Mouse (Mus musculus) neural tube, embryonic 14.5 days (tissue): ENCODE data around the gene Fam13c. TPM values are rescaled to one million over a fixed set of nuclear protein-coding genes. Genes with fewer than 3 reads are reported as not detected.

Experiments used
- ATAC-seq: fragments of 200-750 bp; cut with Nextera tagmentation; 2 replicates; pipeline ENCODE4 v1.8.0; 2017; ENCODE audit warnings: low read depth, mild to moderate bottlenecking, moderate TSS enrichment, moderate library complexity
- H3K27ac ChIP-seq: fragments of 300-500 bp; sonication (generic); 2 replicates; pipeline ENCODE4 v1.5.1; 2014; ENCODE audit warnings: low read depth, mild to moderate bottlenecking, control low read depth, low read length, moderate library complexity, mixed read lengths
- H3K27me3 ChIP-seq: fragments of 300-500 bp; sonication (generic); 2 replicates; pipeline ENCODE4 v1.6.1; 2014; ENCODE audit warnings: low read length; ENCODE audit not compliant: control insufficient read depth, insufficient read depth
- H3K36me3 ChIP-seq: fragments of 300-500 bp; sonication (generic); 2 replicates; pipeline ENCODE4 v1.6.1; 2014; ENCODE audit warnings: low read length, mixed read lengths; ENCODE audit not compliant: control insufficient read depth, insufficient read depth
- H3K4me1 ChIP-seq: fragments of 300-500 bp; sonication (generic); 2 replicates; pipeline ENCODE4 v1.6.1; 2014; ENCODE audit warnings: low read length; ENCODE audit not compliant: control insufficient read depth, insufficient read depth
- H3K4me2 ChIP-seq: fragments of 300-500 bp; sonication (generic); 2 replicates; pipeline ENCODE4 v1.6.1; 2014; ENCODE audit warnings: mild to moderate bottlenecking, low read depth, low read length, control low read depth
- H3K4me3 ChIP-seq: fragments of 300-500 bp; sonication (generic); 2 replicates; pipeline ENCODE4 v1.5.1; 2014; ENCODE audit warnings: low read depth, low read length, control low read depth, mixed read lengths
- H3K9ac ChIP-seq: fragments of 300-500 bp; sonication (generic); replicated peaks from 2 replicates; pipeline ENCODE4 v1.6.1; 2014; ENCODE audit warnings: low read depth, mild to moderate bottlenecking, control low read depth, low read length, mixed read lengths
- H3K9me3 ChIP-seq: fragments of 300-500 bp; sonication (generic); 2 replicates; pipeline ENCODE4 v1.6.1; 2016; ENCODE audit warnings: low read length; ENCODE audit not compliant: control insufficient read depth
- WGBS: fragments of 180-500 bp; shearing (Covaris S2); extraction: QIAGEN DNeasy Blood & Tissue Kit; methylation state at CpG from one replicate; pipeline ENCODE4 v1.1.7; 2014; 5-methylcytosine and 5-hydroxymethylcytosine counted together
- polyA plus RNA-seq: library from polyadenylated mRNA; unstranded; fragments of >200 nt; fragmentation: Nextera tagmentation; extraction: Ambion mirVana; gene quantifications from 2 replicates; pipeline ENCODE4 v1.2.1, GENCODE M21; 2014

The Fam13c gene
- polyA plus RNA-seq, 1 experiment from 2014 or later, result 22.4 TPM

GRCm38 (mm10) chr10:70447787-70448186 is 7.5 kb downstream of the Fam13c start:
- Histone ChIP-seq H3K27ac (no peak overlapping the region), H3K36me3 (peaks cover 4% of the 10 kb centered on the region), H3K27me3 (no peaks in the 10 kb centered on the region), H3K9me3 (no peaks in the 10 kb centered on the region), H3K4me1 (peaks cover 2% of the 10 kb centered on the region; the same call in 1 of the 2 replicates), H3K9ac (no peak overlapping the region), H3K4me2 (no peak overlapping the region), H3K4me3 (no peak overlapping the region)
- no peak for ATAC-seq
- WGBS, result 85% methylated on average over 4 of the region's 4 CpGs

- peaks cover 4% of the 10 kb centered on the region for H3K36me3 ChIP-seq
- 51% methylated on average over 8 of the region's 8 CpGs for WGBS
- no peak overlapping the region for H3K4me2 ChIP-seq
- no peaks in the 10 kb centered on the region for H3K9me3 ChIP-seq
- no peak overlapping the region for H3K4me3 ChIP-seq
- H3K27me3 ChIP-seq, result no peaks in the 10 kb centered on the region
- ATAC-seq, result no peak
- H3K4me1 ChIP-seq, result no peaks in the 10 kb centered on the region
- no peak overlapping the region for H3K27ac ChIP-seq
- H3K9ac ChIP-seq, result no peak overlapping the region
Observed at GRCm38 (mm10) chr10:70449206-70449605, 8.9 kb downstream of the Fam13c start.

- Histone ChIP-seq H3K36me3 (peaks cover 11% of the 10 kb centered on the region), H3K27me3 (no peaks in the 10 kb centered on the region), H3K9ac (no peak overlapping the region), H3K9me3 (no peaks in the 10 kb centered on the region), H3K4me1 (no peaks in the 10 kb centered on the region), H3K4me3 (no peak overlapping the region), H3K4me2 (no peak overlapping the region), H3K27ac (no peak overlapping the region)
- no peak for ATAC-seq
- WGBS, result 90% methylated on average over 8 of the region's 8 CpGs
Observed at GRCm38 (mm10) chr10:70455886-70456305, 15.6 kb downstream of the Fam13c start.

- Histone ChIP-seq H3K4me3 (no peak overlapping the region), H3K27ac (no peak overlapping the region), H3K9ac (no peak overlapping the region), H3K36me3 (peaks cover 6% of the 10 kb centered on the region), H3K4me1 (no peaks in the 10 kb centered on the region), H3K9me3 (no peaks in the 10 kb centered on the region), H3K4me2 (no peak overlapping the region), H3K27me3 (no peaks in the 10 kb centered on the region)
- ATAC-seq, result no peak
- whole genome bisulfite sequencing, result 64% methylated on average over 11 of the region's 11 CpGs
Observed at GRCm38 (mm10) chr10:70458574-70459263, 18.4 kb downstream of the Fam13c start.

- WGBS, result 78% methylated on average over 7 of the region's 7 CpGs
- no peak for ATAC-seq
- Histone ChIP-seq H3K27me3 (no peaks in the 10 kb centered on the region), H3K9ac (no peak overlapping the region), H3K4me3 (no peak overlapping the region), H3K27ac (no peak overlapping the region), H3K9me3 (no peaks in the 10 kb centered on the region), H3K4me1 (no peaks in the 10 kb centered on the region), H3K36me3 (no peaks in the 10 kb centered on the region; the same call in none of the 2 replicates), H3K4me2 (no peak overlapping the region)
Observed at GRCm38 (mm10) chr10:70465638-70466037, 25.4 kb downstream of the Fam13c start.

GRCm38 (mm10) chr10:70470836-70471235 is 30.6 kb downstream of the Fam13c start:
- 79% methylated on average over 1 of the region's 1 CpGs for WGBS
- no peak overlapping the region for H3K4me2 ChIP-seq

GRCm38 (mm10) chr10:70477741-70478145 is 37.5 kb downstream of the Fam13c start:
- Histone ChIP-seq H3K4me3 (no peak overlapping the region), H3K9ac (no peak overlapping the region), H3K36me3 (peaks cover 20% of the 10 kb centered on the region; the same call in 1 of the 2 replicates), H3K27me3 (no peaks in the 10 kb centered on the region), H3K9me3 (no peaks in the 10 kb centered on the region), H3K27ac (no peak overlapping the region), H3K4me1 (no peaks in the 10 kb centered on the region), H3K4me2 (no peak overlapping the region)
- WGBS, result 95% methylated on average over 10 of the region's 10 CpGs
- no peak for ATAC-seq

More at GRCm38 (mm10) chr10:70470836-70471235, 30.6 kb downstream of the Fam13c start:
- Histone ChIP-seq H3K36me3 (peaks cover 17% of the 10 kb centered on the region; the same call in 1 of the 2 replicates), H3K4me3 (no peak overlapping the region), H3K9me3 (no peaks in the 10 kb centered on the region), H3K27ac (no peak overlapping the region), H3K4me1 (no peaks in the 10 kb centered on the region), H3K9ac (no peak overlapping the region), H3K27me3 (no peaks in the 10 kb centered on the region)
- ATAC-seq, result no peak

GRCm38 (mm10) chr10:70483736-70484135 is 43.5 kb downstream of the Fam13c start:
- H3K27ac ChIP-seq, result peak overlapping the region; percentile 57

GRCm38 (mm10) chr10:70484568-70485286 is 44.4 kb downstream of the Fam13c start:
- Histone ChIP-seq H3K9ac (peak overlapping the region; percentile 39; the same call in 1 of the 2 replicates), H3K4me1 (peaks cover 10% of the 10 kb centered on the region; the same call in 1 of the 2 replicates), H3K9me3 (no peaks in the 10 kb centered on the region), H3K4me2 (peak overlapping the region; percentile 39; the same call in 1 of the 2 replicates), H3K4me3 (no peak overlapping the region), H3K27me3 (no peaks in the 10 kb centered on the region), H3K36me3 (peaks cover 6% of the 10 kb centered on the region; the same call in 1 of the 2 replicates), H3K27ac (peak overlapping the region; percentile 70)
- peak; percentile 85 for ATAC-seq
- WGBS, result 4% methylated on average over 7 of the region's 7 CpGs

More at GRCm38 (mm10) chr10:70483736-70484135, 43.5 kb downstream of the Fam13c start:
- H3K4me1 ChIP-seq, result peaks cover 10% of the 10 kb centered on the region; the same call in 1 of the 2 replicates
- 76% methylated on average over 6 of the region's 6 CpGs for WGBS
- H3K9ac ChIP-seq, result no peak overlapping the region
- no peak overlapping the region for H3K4me3 ChIP-seq
- no peaks in the 10 kb centered on the region for H3K9me3 ChIP-seq
- H3K36me3 ChIP-seq, result peaks cover 6% of the 10 kb centered on the region; the same call in 1 of the 2 replicates
- H3K4me2 ChIP-seq, result no peak overlapping the region
- no peaks in the 10 kb centered on the region for H3K27me3 ChIP-seq
- no peak for ATAC-seq
